Mouse (Mus musculus): ENCODE data around the gene Ccdc181. TPM values are rescaled to one million over a fixed set of nuclear protein-coding genes. Genes with fewer than 3 reads are reported as not detected.
A peak's percentile ranks its signal among the peaks of the same experiment; 100 is the strongest.

Gene Ccdc181
- total RNA-seq, 1 experiment from 2014 or later = 8.2 TPM

- no peak for DNase-seq
Measured at GRCm38 (mm10) chr1:164284007-164284406, 8.6 kb downstream of the Ccdc181 start.

GRCm38 (mm10) chr1:164287406-164287805 is 12.0 kb downstream of the Ccdc181 start:
- DNase-seq = no peak

- DNase-seq = no peak
Measured at GRCm38 (mm10) chr1:164292040-164292439, 16.7 kb downstream of the Ccdc181 start.

- DNase-seq = no peak
Measured at GRCm38 (mm10) chr1:164294071-164294470, 18.7 kb downstream of the Ccdc181 start.

GRCm38 (mm10) chr1:164296473-164296872 is 21.1 kb downstream of the Ccdc181 start:
- no peak for DNase-seq

GRCm38 (mm10) chr1:164301949-164302348 is 26.6 kb downstream of the Ccdc181 start:
- no peak for DNase-seq

GRCm38 (mm10) chr1:164303821-164304220 is 28.4 kb downstream of the Ccdc181 start, which contains the start of gene Nme7:
TSS of gene Nme7 (plus strand) at chr1:164304121.
- DNase-seq = no peak

GRCm38 (mm10) chr1:164307124-164307751 is 31.9 kb downstream of the Ccdc181 start, which contains the start of gene Blzf1:
TSS of gene Blzf1 (minus strand) at chr1:164307489.
- DNase-seq = peak; percentile 99

GRCm38 (mm10) chr1:164307922-164308321 is 32.5 kb downstream of the Ccdc181 start:
- DNase-seq = peak; percentile 17

- DNase-seq = no peak
Measured at GRCm38 (mm10) chr1:164314085-164314484, 38.7 kb downstream of the Ccdc181 start.

- DNase-seq = peak; percentile 64
Measured at GRCm38 (mm10) chr1:164315266-164315665, 39.9 kb downstream of the Ccdc181 start.

- peak; percentile 82 for DNase-seq
Measured at GRCm38 (mm10) chr1:164316697-164317096, 41.3 kb downstream of the Ccdc181 start.

GRCm38 (mm10) chr1:164317261-164317660 is 41.9 kb downstream of the Ccdc181 start:
- no peak for DNase-seq

- no peak for DNase-seq
Measured at GRCm38 (mm10) chr1:164318474-164318873, 43.1 kb downstream of the Ccdc181 start.

GRCm38 (mm10) chr1:164319542-164320140 is 44.3 kb downstream of the Ccdc181 start:
- DNase-seq = no peak

GRCm38 (mm10) chr1:164320731-164321130 is 45.3 kb downstream of the Ccdc181 start:
- DNase-seq = no peak

- no peak for DNase-seq
Measured at GRCm38 (mm10) chr1:164321408-164321807, 46.0 kb downstream of the Ccdc181 start.

GRCm38 (mm10) chr1:164322987-164323650 is 47.7 kb downstream of the Ccdc181 start:
- no peak for DNase-seq

- DNase-seq = no peak
Measured at GRCm38 (mm10) chr1:164324221-164324620, 48.8 kb downstream of the Ccdc181 start.

GRCm38 (mm10) chr1:164324878-164325277 is 49.5 kb downstream of the Ccdc181 start:
- no peak for DNase-seq

- no peak for DNase-seq
Measured at GRCm38 (mm10) chr1:164326600-164327155, 51.3 kb downstream of the Ccdc181 start.

- no peak for DNase-seq
Measured at GRCm38 (mm10) chr1:164327764-164328163, 52.4 kb downstream of the Ccdc181 start.

GRCm38 (mm10) chr1:164332559-164332958 is 57.2 kb downstream of the Ccdc181 start:
- DNase-seq = no peak

All from adrenal gland, postnatal 14 days (tissue).